Mouse (Mus musculus): Measurements from ENCODE around the gene Eif4a3.

- TF ChIP-seq CTCF (conservative IDR thresholded peaks at IDR 0.05; ENCODE audit: insufficient read depth, insufficient read length, low read depth, low read length): no peak; the same call in 1 of the 2 replicates
- TF ChIP-seq POLR2A (IDR thresholded peaks at IDR 0.05; ENCODE audit: low read depth, low read length): no peak
These were observed 46.9 kb downstream of the Eif4a3 start for GRCm38 (mm10) chr11:119252854-119253541.

Measured in kidney, adult 2 months (tissue).